Mouse (Mus musculus) macrophage (primary cell): ENCODE data around the gene Ndufs2. TPM values are rescaled to one million over a fixed set of nuclear protein-coding genes. Genes with fewer than 3 reads are reported as not detected.

Experiments
- H3K27ac ChIP-seq: fragments of 350-480 bp; formaldehyde crosslinking; 2 replicates; pipeline ENCODE4 v1.9.0; 2021
- H3K36me3 ChIP-seq: fragments of 350-480 bp; formaldehyde crosslinking; 2 replicates; pipeline ENCODE4 v1.9.0; 2021; ENCODE audit errors: inconsistent target
- H3K4me3 ChIP-seq: fragments of 350-480 bp; formaldehyde crosslinking; 2 replicates; pipeline ENCODE4 v1.9.0; 2021; ENCODE audit errors: inconsistent target
- H3K79me2 ChIP-seq: fragments of 350-480 bp; formaldehyde crosslinking; 2 replicates; pipeline ENCODE4 v1.9.0; 2021; ENCODE audit errors: inconsistent target
- WGBS: methylation state at CpG from one replicate; pipeline ENCODE4 v1.1.7; 2026; ENCODE audit warnings: inconsistent platforms; ENCODE audit not compliant: missing documents; 5-methylcytosine and 5-hydroxymethylcytosine counted together
- polyA plus RNA-seq: library from polyadenylated mRNA; stranded (reverse); fragments of 250-400 nt; gene quantifications from 3 replicates; pipeline ENCODE4 v1.2.4, GENCODE M21; 2018; ENCODE audit warnings: inconsistent platforms

Gene Ndufs2
- polyA plus RNA-seq, 1 experiment from 2014 or later = 84.3 TPM

DNA sequence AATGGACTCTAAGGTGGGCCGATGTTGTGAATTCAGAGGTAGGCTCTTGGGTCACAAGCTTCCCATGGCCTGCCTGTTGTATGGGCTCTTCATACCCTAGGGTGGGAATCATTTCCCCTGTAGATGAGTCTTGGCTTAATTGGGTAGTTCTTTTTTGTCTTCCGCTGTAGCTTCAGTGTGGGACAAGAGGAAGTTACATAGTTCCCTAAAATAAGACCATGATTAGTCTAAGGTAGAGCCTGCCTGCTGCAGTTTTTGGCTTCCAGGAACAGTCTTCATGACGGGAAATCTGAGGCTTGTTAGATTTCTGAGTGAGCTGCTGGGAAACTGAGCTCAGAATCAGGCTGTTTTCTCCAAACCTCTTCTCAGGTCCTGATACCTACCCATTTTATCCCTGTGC, 20.9 kb upstream of the Ndufs2 start:
- Histone ChIP-seq H3K36me3 (peaks cover 35% of the 10 kb centered on the region), H3K79me2 (peaks cover 20% of the 10 kb centered on the region), H3K4me3 (no peak overlapping the region), H3K27ac (peak overlapping the region; percentile 53)
- WGBS = 25% methylated on average over 3 of the region's 3 CpGs

DNA sequence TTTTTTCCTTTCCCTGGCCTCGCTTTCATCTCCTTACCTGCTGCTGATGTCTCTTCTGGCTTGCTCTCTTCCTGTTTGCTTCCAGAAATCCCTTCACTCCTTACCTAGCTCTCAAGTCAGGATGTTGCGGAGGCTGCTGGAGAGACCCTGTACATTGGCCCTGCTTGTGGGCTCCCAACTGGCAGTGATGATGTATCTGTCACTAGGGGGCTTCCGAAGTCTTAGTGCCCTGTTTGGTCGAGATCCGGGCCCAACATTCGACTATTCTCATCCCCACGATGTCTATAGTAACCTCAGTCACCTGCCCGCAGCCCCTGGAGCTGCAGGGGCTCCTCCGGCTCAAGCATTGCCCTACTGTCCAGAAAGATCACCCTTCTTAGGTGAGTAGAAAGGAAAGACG, 20.4 kb upstream of the Ndufs2 start:
- 70% methylated on average over 9 of the region's 10 CpGs for whole genome bisulfite sequencing
- Histone ChIP-seq H3K4me3 (no peak overlapping the region), H3K27ac (peak overlapping the region; percentile 53), H3K79me2 (peaks cover 20% of the 10 kb centered on the region), H3K36me3 (peaks cover 30% of the 10 kb centered on the region)

DNA sequence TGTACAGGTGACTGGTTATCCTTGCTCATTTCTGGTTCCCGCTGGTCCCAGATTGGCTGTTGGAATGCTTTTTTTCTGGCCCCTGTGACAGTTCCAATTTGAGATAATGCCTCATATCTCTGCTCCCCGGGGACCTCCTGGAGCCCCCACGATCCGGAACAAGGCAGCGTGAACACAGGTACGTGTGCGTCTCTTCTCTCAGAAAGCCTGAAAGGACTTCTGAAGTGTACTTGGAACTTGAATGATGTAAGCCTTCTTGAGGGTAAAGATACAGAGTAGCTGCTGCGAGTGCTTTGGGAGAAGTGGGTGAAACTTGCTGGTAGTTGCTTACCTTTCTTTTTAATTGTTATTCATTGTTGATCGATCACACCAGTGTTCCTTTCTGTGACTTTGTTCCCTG, 20.0 kb upstream of the Ndufs2 start:
- Histone ChIP-seq H3K36me3 (peaks cover 26% of the 10 kb centered on the region), H3K79me2 (peaks cover 20% of the 10 kb centered on the region), H3K27ac (0 out of 2 replicates have a peak overlapping the region, but pooled peaks have one; percentile 53), H3K4me3 (peak overlapping the region; percentile 99)
- 72% methylated on average over 8 of the region's 9 CpGs for WGBS

DNA sequence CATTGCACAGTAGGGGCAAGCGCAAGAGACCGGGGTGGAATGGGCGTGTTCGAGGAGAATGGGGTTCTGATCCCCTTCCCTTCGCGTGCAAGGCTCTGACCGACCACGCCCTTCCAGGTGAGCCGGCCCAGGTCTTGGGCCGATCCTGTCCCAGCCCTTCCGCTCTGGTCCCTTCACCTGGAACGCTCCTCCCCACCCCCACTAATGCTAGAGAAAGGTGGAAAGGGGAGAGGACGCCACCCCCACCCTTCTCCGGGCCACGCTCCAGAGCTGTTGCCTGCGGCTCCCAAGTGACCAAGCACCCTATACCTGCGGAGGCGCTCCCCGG, 19.3 kb upstream of the Ndufs2 start:
- Histone ChIP-seq H3K36me3 (peaks cover 21% of the 10 kb centered on the region), H3K27ac (peak overlapping the region; percentile 48), H3K79me2 (peaks cover 20% of the 10 kb centered on the region), H3K4me3 (peak overlapping the region; percentile 99)
- WGBS = 1% methylated on average over 19 of the region's 19 CpGs

DNA sequence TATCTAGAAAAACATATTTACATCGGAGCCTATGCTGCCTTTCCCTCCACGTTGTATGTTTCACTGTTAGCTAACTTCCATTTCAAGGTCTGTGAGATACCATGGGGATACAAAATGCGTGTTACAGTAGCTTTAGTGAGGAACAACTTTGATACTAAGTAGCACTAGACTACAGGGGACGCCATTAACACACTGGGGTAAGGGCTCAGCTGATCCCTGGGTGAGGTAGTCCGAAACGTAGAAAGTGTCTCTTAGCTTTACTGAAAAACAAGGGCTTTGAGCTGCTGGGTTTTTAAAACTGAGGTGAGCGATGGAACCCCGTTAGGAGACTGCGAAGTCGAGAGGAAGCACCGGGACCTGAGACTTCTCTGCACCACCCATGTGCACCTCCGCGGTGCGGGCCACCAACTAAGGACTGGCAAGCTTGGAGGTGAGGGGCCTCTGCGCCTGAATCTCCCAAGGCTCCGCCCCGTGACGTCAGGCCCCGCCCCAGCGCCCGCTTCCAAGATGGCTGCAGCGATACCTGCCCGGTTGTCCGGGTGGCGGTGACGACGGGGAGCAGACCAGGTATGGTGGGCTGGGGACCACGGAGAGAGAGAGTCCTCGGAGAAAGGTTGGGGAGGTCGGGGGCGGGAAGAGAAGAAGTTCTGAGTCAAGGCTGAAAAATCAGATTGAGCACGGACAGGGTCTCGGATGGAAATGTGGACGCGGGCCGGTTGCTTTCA, 18.8 kb upstream of the Ndufs2 start, which contains the start of gene B4galt3:
Gene B4galt3, plus strand, starts transcription at position 481 of the 725 bp plus-strand sequence.
- 6% methylated on average over 36 of the region's 36 CpGs for whole genome bisulfite sequencing
- Histone ChIP-seq H3K4me3 (peak within 1 kb of the TSS; percentile 99), H3K27ac (peak within 1 kb of the TSS; percentile 48)

DNA sequence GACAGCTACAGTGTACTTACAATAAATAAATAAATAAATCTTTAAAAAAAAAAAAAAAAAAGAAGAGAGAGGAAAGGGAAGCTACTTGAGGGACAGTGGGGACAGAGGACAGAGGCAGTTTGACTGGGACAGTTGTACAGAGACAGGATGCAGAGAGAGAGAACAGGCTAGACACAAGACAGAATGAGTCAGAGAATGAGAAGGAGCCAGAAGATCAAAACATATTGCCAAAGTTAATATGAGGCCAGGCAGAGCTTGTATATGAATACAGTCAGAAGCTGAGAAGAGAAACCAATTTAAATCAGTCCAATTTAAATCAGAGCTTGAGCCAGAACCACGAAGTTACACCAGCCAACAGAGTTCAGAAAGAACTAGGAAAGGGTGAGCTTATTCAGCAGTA, 17.2 kb upstream of the Ndufs2 start:
- 0 out of 2 replicates have a peak overlapping the region, but pooled peaks have one; percentile 3 for H3K27ac ChIP-seq
- WGBS = 40% methylated on average over 1 of the region's 1 CpGs

More for the DNA sequence above, 18.8 kb upstream of the Ndufs2 start, which contains the start of gene B4galt3:
- peaks cover 16% of the 10 kb centered on the region; the same call in 1 of the 2 replicates for H3K36me3 ChIP-seq
- H3K79me2 ChIP-seq = peaks cover 20% of the 10 kb centered on the region

DNA sequence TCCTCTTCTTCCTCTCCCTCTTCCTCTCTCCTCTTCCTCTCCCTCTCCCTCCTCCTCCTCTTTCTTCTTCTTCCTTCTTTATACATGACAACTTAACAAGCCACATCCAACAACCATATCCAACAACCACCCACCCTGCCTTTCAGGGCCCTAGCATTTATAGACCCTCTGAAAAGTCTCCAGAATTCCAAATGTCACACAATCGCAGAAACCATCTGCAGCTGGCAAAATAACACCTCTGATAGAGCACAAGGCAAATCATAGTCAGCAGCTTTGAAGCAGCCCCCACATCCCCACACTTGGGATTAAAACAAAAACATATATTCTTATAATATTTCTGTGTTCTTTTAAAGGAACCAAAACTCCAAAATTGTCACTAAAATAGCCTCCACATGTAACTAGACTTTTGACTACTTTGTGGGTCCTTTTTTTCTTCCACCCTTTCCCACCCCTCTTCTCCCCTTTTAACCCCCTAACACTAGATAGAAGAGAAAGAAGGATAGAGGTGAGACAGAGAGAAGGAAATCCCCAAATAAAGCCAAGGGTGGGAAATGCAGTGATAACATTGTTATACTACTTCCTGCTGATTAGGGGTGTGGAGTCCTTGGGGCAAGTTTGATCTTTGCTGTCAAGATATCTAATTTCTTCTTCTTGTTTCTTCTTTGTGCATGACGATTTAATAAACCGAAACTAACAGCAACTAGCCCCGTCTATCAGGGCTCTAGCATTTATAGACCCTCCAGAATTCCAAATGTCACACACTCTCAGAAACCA, 15.0 kb upstream of the Ndufs2 start:
- no peaks in the 10 kb centered on the region for H3K36me3 ChIP-seq
- no peak overlapping the region for H3K4me3 ChIP-seq
- 42% methylated on average over 4 of the region's 4 CpGs for WGBS
- H3K79me2 ChIP-seq = peaks cover 10% of the 10 kb centered on the region
- no peak overlapping the region for H3K27ac ChIP-seq

More for the DNA sequence above, 17.2 kb upstream of the Ndufs2 start:
- peaks cover 20% of the 10 kb centered on the region for H3K79me2 ChIP-seq
- H3K36me3 ChIP-seq = no peaks in the 10 kb centered on the region; the same call in 1 of the 2 replicates
- no peak overlapping the region for H3K4me3 ChIP-seq

DNA sequence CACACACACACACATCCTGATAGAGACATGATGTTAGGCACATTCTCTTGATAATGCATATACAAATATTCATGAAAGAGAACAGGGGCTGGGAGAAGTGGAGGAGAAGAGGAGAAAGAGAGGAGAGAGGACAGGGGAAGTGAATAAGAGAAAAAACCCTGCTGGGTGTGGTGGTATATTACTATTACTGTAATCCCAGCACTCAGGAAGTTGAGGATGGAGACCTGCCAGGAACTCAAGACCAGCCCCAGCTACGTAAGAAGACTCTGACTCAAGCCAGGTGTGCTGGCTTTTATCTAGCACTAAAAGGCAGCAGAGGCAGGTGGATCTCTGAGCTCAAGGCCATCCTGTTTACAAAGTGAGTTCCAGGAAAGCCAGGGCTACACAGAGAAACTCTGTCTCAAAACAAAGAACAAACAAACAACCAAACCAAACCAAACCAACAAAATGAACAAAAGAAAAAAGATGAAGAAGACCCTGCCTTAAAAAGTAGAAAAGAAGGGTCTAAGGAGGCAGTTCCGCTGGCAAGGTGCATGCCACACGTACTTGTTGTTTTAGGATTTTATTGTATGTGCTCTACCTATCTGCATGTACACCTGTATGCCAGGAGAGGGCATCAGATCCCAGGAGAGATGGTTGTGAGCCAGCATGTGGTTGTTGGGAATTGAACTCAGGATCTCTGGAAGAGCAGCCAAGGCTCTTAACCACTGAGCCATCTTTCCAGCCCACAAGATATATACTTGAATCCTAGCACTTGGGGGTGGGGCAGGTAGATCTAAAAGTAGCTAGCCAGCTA, 12.7 kb upstream of the Ndufs2 start:
- Histone ChIP-seq H3K79me2 (no peaks in the 10 kb centered on the region), H3K4me3 (no peak overlapping the region), H3K27ac (no peak overlapping the region), H3K36me3 (no peaks in the 10 kb centered on the region)
- WGBS = 68% methylated on average over 3 of the region's 3 CpGs

DNA sequence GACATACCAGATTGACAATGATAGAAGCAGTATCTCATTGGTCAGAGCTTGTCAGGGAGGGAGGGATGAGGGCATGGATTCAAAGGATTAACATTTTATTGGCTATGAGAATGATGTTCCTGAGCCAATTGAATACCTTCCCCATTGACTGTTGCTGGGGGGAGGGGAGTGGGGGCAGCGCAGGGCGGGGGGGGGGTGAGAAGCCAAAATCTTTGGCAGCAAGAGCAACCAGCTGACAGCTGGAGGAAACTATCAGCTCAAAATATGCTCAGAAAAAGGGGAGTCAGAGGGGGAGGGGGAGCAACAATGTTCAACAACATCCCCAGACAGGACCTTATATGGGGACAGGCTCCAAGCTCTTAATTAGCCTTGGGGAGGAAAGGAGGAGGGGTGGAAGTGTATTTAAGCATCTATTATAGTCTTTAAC, 12.0 kb upstream of the Ndufs2 start:
- Histone ChIP-seq H3K36me3 (no peaks in the 10 kb centered on the region), H3K79me2 (no peaks in the 10 kb centered on the region), H3K4me3 (no peak overlapping the region), H3K27ac (no peak overlapping the region)
- no CpG with 5 or more reads among the region's 2 CpGs for WGBS

DNA sequence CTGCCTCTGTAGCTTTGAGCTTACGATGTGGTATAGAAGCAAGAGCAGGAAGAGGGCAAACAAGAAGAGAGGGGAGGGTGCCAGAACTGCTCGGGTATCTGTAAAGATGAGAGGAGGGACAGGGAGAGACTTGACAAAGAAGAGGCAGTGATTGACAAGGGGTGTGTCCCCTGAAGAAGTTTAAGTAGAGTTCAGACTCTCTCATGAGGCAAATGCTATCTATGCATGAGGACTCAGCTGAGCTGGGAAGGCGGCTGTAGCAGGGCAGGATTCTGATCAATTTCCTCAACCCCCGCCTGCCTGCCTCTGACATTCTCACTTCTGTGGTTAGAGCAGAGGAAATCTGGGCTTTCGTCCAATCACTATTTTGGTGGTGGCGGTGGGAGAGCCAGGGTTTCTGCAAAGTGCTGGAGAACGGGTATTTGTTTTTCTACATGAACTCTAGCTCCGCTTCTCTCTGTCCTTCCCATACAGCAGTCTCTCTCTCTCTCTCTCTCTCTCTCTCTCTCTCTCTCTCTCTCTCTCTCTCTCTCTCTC, 11.5 kb upstream of the Ndufs2 start:
- H3K36me3 ChIP-seq = no peaks in the 10 kb centered on the region
- H3K27ac ChIP-seq = no peak overlapping the region
- no peaks in the 10 kb centered on the region for H3K79me2 ChIP-seq
- under 1% methylated on average over 8 of the region's 8 CpGs for WGBS
- no peak overlapping the region for H3K4me3 ChIP-seq

DNA sequence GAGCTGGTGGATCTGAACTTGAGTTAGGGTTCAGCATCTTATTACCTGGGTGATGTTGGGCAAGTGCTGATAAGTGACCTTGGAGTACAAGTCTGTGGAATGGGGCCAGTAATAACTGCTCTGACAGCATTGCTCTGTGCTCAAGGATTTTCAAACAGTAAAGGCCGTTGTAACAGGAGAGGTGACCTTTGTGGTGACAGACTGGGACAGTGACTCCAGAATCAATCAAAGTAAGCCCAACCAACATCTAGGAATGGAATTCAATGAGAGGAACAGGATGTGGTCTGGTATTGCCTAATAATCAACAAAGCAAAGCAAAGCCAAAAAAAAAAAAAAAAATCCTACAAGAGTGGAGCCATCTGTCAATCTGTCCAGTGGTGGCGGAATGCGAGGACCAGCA, 9.1 kb upstream of the Ndufs2 start:
- Histone ChIP-seq H3K27ac (no peak overlapping the region), H3K79me2 (no peaks in the 10 kb centered on the region), H3K36me3 (no peaks in the 10 kb centered on the region), H3K4me3 (no peak overlapping the region)
- WGBS = 39% methylated on average over 3 of the region's 3 CpGs

DNA sequence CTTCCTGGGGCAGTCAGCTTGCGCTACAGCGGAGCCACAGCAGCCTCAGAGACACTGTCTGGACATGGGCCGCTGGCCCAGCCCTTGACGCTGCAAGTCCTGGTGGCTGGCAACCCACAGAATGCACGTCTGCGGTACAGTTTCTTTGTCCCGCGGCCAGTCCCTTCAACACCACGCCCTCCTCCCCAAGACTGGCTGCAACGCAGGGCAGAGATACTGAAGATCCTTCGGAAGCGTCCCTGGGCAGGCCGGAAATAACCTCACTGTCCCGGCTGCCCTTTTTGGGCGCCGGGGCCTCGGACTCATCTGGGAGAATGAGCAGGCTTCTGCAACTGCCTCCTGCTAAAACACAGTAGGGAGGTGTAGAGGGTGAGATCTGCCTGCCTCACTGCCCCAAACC, 7.7 kb upstream of the Ndufs2 start:
- Histone ChIP-seq H3K36me3 (no peaks in the 10 kb centered on the region), H3K79me2 (no peaks in the 10 kb centered on the region), H3K4me3 (no peak overlapping the region), H3K27ac (no peak overlapping the region)
- WGBS = 73% methylated on average over 15 of the region's 17 CpGs

DNA sequence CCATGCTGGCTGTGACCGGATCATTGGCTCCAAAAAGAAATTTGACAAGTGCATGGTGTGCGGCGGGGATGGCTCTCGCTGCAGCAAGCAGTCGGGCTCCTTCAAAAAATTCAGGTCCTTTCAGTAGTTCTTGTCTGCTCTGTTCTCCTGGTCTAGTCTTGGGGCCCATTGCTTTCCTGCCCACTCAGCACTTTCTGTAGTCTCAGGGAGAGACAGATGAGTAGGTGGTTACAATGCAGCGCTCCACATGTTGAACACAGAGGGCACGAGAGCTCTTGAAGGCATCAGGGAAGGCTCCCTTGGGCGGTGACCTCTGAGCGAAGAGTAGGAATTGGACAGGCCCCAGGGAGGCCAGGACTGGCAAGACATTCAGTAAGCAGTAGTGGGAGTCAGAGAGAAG, 6.6 kb upstream of the Ndufs2 start:
- no peak overlapping the region for H3K4me3 ChIP-seq
- 91% methylated on average over 9 of the region's 9 CpGs for WGBS
- H3K79me2 ChIP-seq = no peaks in the 10 kb centered on the region
- no peaks in the 10 kb centered on the region for H3K36me3 ChIP-seq
- H3K27ac ChIP-seq = no peak overlapping the region

DNA sequence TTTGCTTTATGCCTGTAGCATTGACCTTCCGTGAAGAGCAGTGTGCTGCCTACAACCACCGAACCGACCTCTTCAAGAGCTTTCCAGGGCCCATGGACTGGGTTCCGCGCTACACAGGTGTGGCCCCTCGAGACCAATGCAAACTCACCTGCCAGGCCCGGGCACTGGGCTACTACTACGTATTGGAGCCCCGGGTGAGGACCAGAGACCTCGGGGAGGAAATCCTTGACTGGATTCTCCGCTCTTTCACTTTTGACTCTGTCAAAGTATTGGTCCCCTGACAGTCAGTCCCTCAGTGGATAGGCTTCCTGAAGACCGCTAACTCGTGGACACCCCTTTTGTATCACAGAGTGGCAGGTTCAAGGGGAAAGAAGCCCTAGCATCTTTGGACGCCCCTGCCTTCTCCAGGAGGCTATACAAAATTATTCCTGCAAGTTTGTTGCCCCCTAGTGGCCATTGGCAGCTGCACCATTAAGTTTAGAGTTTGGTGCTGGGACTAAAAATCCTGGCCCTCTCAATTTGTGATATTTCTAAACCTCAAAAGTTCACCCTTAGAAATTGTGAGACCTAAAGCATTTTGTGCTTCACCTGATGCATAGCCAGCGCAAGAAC, 5.9 kb upstream of the Ndufs2 start:
- Histone ChIP-seq H3K27ac (no peak overlapping the region), H3K79me2 (no peaks in the 10 kb centered on the region), H3K36me3 (no peaks in the 10 kb centered on the region), H3K4me3 (no peak overlapping the region)
- WGBS = 61% methylated on average over 13 of the region's 15 CpGs
